Mouse (Mus musculus) heart, postnatal 36 days (tissue): Measurements from ENCODE around the gene Mier2. TPM values are rescaled to one million over a fixed set of nuclear protein-coding genes. Genes with fewer than 3 reads are reported as not detected.
A peak's percentile ranks its signal among the peaks of the same experiment; 100 is the strongest.

Experiments used
- DNase-seq, 2 experiments: peaks; one replicate each; pipeline ENCODE4 v3.0.0; 2021 to 2022
- intact Hi-C: fragments of 180-260 bp; cut with DNase I; formaldehyde crosslinking; loops from one replicate; pipeline ENCODE4 v1.15.1; 2025
- total RNA-seq, 2 experiments: library from RNA; stranded (reverse); gene quantifications; 2 replicates each; pipeline ENCODE4 v1.2.3; 2021

Mier2 gene
- total RNA-seq, 2 experiments from 2014 or later: 11.1 to 12.7 TPM

GRCm38 (mm10) chr10:79542171-79542570 lies 12.8 kb downstream of the Mier2 start:
- no peak for DNase-seq
- intact Hi-C loops: no loop called here

GRCm38 (mm10) chr10:79541522-79541921 lies 13.5 kb downstream of the Mier2 start:
- intact Hi-C loops: no loop called here
- no peak for DNase-seq

GRCm38 (mm10) chr10:79540746-79541145 lies 14.3 kb downstream of the Mier2 start:
- DNase-seq: no peak
- intact Hi-C loops: no loop called here

- DNase-seq: no peak
Observed at GRCm38 (mm10) chr10:79539701-79540495, 15.1 kb downstream of the Mier2 start.

GRCm38 (mm10) chr10:79538873-79539272 lies 16.1 kb downstream of the Mier2 start:
- no peak for DNase-seq
- intact Hi-C loops: no loop called here

More at GRCm38 (mm10) chr10:79539701-79540495, 15.1 kb downstream of the Mier2 start:
- intact Hi-C loops: no loop called here

GRCm38 (mm10) chr10:79538323-79538722 lies 16.7 kb downstream of the Mier2 start:
- intact Hi-C loops: no loop called here
- DNase-seq: no peak

- DNase-seq: no peak
- intact Hi-C loops: no loop called here
Observed at GRCm38 (mm10) chr10:79537781-79538180, 17.2 kb downstream of the Mier2 start.

GRCm38 (mm10) chr10:79537271-79537670 lies 17.7 kb downstream of the Mier2 start:
- DNase-seq: no peak
- intact Hi-C loops: no loop called here

GRCm38 (mm10) chr10:79536461-79537080 lies 18.4 kb downstream of the Mier2 start:
- intact Hi-C loops: no loop called here
- no peak for DNase-seq

- DNase-seq: no peak
- intact Hi-C loops: no loop called here
Observed at GRCm38 (mm10) chr10:79535431-79535830, 19.6 kb downstream of the Mier2 start.

- intact Hi-C loops: no loop called here
- DNase-seq: no peak
Observed at GRCm38 (mm10) chr10:79534426-79534825, 20.6 kb downstream of the Mier2 start.

GRCm38 (mm10) chr10:79533126-79533911 lies 21.7 kb downstream of the Mier2 start, which contains the start of gene Plpp2:
Plpp2 (minus strand) TSS chr10:79533796.
- intact Hi-C loops: no loop called here
- peak; percentile 54 to 66 for DNase-seq

GRCm38 (mm10) chr10:79532678-79533077 lies 22.3 kb downstream of the Mier2 start:
- no peak for DNase-seq
- intact Hi-C loops: no loop called here

GRCm38 (mm10) chr10:79531593-79531992 lies 23.4 kb downstream of the Mier2 start:
- no peak for DNase-seq
- intact Hi-C loops: no loop called here

GRCm38 (mm10) chr10:79530721-79531120 lies 24.3 kb downstream of the Mier2 start:
- peak in 1 of 2 experiments; percentile 0 for DNase-seq
- intact Hi-C loops: no loop called here

GRCm38 (mm10) chr10:79530241-79530640 lies 24.8 kb downstream of the Mier2 start:
- peak in 1 of 2 experiments; percentile 1 for DNase-seq
- intact Hi-C loops: no loop called here

GRCm38 (mm10) chr10:79528081-79528480 lies 26.9 kb downstream of the Mier2 start:
- DNase-seq: no peak
- intact Hi-C loops: no loop called here

- DNase-seq: peak in 1 of 2 experiments; percentile 1
- intact Hi-C loops: no loop called here
Observed at GRCm38 (mm10) chr10:79527453-79527845, 27.6 kb downstream of the Mier2 start.

GRCm38 (mm10) chr10:79526661-79527452 lies 28.1 kb downstream of the Mier2 start:
- intact Hi-C loops: no loop called here
- DNase-seq: no peak
